Mouse (Mus musculus) cerebellum, adult 2 months (tissue): ENCODE results near the gene Wdr54.

ENCODE experiments used
- CTCF ChIP-seq: fragments of 200-500 bp; IDR thresholded peaks from 2 replicates; pipeline ENCODE4 v1.5.1; 2011; ENCODE audit warnings: low read depth, mild to moderate bottlenecking, control low read depth, low read length, moderate library complexity, borderline replicate concordance; ENCODE audit not compliant: insufficient read depth
- POLR2A ChIP-seq: fragments of 200-500 bp; IDR thresholded peaks from 2 replicates; pipeline ENCODE4 v1.6.1; 2011; ENCODE audit warnings: low read length, control low read depth, borderline replicate concordance; ENCODE audit not compliant: insufficient read depth

DNA sequence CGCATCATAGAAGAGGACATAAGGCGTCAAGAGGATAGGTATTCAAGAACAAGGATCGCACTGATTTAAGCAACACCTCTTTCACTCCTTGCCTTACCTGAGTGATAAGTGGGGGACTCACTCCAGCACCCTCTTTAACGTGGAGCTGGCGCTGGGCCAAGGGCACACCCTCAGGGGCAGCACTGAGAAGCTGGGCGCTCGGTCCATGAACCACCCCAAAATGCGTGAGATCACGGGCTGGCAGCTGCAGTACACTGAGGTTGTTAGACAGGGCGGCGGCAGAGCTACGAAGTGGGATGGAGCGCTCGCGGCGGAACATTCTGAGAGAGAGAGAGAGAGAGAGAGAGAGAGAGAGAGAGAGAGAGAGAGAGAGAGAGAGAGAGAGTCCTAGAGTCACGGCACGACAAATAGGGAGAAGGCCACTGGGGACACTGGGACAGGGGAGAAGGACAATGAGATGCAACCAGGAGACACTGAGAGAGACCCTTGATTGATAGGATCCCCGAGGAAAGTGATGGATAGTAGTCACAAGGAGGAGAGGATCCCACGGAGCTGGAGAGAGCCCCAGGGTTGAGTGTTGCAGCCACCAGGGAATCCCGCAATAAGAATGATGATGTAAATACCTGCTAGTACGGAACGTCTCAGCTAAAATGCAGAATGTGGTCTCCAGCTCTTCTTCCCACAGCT, 502 bp downstream of the Wdr54 start:
- TF ChIP-seq POLR2A (no peak), CTCF (no peak)
